Mouse (Mus musculus) C2C12 (cell line): ENCODE measurements at regions not wholly inside any gene's neighbourhood (a gene's known extent, or its start where the extent isn't known, plus 50 kb on each side); places are given as distances from the start of the nearest gene placed in this dataset.

Source experiments
- CTCF ChIP-seq: IDR thresholded peaks from one replicate; pipeline ENCODE4 v1.5.1; 2011; ENCODE audit not compliant: control insufficient read depth, insufficient read depth, insufficient read length
- MAX ChIP-seq: IDR thresholded peaks from one replicate; pipeline ENCODE4 v1.6.1; 2011; ENCODE audit warnings: mild to moderate bottlenecking, control low read depth

GRCm38 (mm10) chr3:61580252-61580651 lies 214.5 kb upstream of the B430305J03Rik start:
- TF ChIP-seq CTCF (no peak), MAX (no peak)
